Mouse (Mus musculus) MEL (cell line): ENCODE results near the gene 1700001O22Rik.

Experiments used
- CTCF ChIP-seq, 3 experiments: IDR thresholded peaks in 2 of 3; conservative IDR thresholded peaks in 1 of 3; 2 replicates each; pipeline ENCODE4 v1.5.1; 2011 to 2012; ENCODE audit warnings: low read length in 3 of 3, low read depth in 2 of 3, mild to moderate bottlenecking in 2 of 3, improper control_type of control experiment in 1 of 3, inconsistent platforms in 1 of 3, mixed read lengths in 1 of 3, moderate library complexity in 1 of 3; ENCODE audit not compliant: control insufficient read depth in 1 of 3, insufficient read depth in 1 of 3, poor library complexity in 1 of 3, severe bottlenecking in 1 of 3
- JUND ChIP-seq: IDR thresholded peaks from 2 replicates; pipeline ENCODE4 v1.6.1; 2011; ENCODE audit warnings: low read depth, mild to moderate bottlenecking, improper control_type of control experiment, low read length
- POLR2A ChIP-seq, 2 experiments: IDR thresholded peaks; 2 replicates each; pipeline ENCODE4 v1.6.1; 2011 to 2012; ENCODE audit warnings: low read length in 2 of 2, mild to moderate bottlenecking in 2 of 2, control low read depth in 1 of 2, improper control_type of control experiment in 1 of 2, low read depth in 1 of 2, moderate library complexity in 1 of 2; ENCODE audit not compliant: control insufficient read depth in 1 of 2, insufficient read depth in 1 of 2, poor library complexity in 1 of 2
- POLR2AphosphoS2 ChIP-seq: IDR thresholded peaks from 2 replicates; pipeline ENCODE4 v1.6.1; 2011; ENCODE audit warnings: low read length, improper control_type of control experiment

DNA sequence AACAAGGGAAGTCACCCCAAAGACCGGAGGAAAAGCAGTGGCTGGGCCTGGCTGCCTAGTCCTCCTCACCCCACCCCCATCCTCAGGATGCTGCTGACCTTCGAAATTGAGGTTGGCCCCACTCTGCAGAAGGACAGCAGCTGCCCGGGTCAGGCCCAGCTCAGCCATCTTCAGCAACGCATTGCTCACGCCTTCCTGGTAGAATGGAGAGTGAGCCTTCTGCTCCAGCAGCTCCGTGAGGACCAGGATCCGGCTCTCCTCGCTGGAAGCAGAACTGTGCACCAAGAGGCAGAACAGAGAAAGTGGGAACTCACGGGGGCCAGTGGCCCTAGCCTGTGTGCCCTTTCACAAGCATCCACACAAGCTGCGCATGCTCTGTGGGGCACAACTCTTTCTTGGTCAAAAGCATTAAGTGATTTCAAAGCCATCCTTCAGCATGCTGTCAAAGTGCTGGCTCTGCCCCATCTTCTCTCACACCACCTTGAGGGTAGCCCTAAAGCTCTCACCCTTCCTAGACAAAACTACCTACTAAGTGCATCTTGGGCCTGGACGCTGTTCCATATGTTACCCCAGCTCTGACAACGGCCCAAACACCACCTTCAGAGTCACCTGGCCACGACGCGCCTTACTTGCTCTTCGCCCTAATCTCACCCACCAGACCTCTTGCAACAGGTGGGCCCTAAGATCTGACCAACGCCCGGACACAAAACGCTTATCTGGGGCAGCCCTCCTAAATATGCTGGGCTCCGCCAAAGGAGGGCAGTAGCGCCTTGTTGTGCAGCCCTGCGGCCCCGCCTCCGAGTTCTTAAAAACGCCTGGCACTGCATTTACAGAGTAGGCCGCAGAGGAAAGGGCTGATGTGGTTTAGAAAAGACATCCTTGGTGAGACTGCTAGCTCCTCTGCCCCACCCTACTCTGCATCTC is 23.6 kb upstream of the 1700001O22Rik start:
- TF ChIP-seq POLR2AphosphoS2 (no peak), JUND (no peak), POLR2A (IDR thresholded peaks at IDR 0.05; ENCODE audit: control insufficient read depth in 1 of 2, insufficient read depth in 1 of 2, low read depth in 1 of 2, low read length in 2 of 2, poor library complexity in 1 of 2) (no peak), CTCF (IDR thresholded peaks at IDR 0.05 in 2 of 3, conservative IDR thresholded peaks at IDR 0.05 in 1 of 3; ENCODE audit: control insufficient read depth in 1 of 3, insufficient read depth in 1 of 3, low read depth in 2 of 3, low read length in 3 of 3, poor library complexity in 1 of 3, severe bottlenecking in 1 of 3) (peak in 2 of 3 experiments; percentile 49 to 50; a peak in 4 of 6 replicates)
